Mouse (Mus musculus): ENCODE measurements around the gene Taar7e.
A peak's percentile ranks its signal among the peaks of the same experiment; 100 is the strongest.
"Not testable (repeated sequence)": the region's sequence is repeated elsewhere in the genome, so short reads cannot be mapped to it uniquely, and the experiment has no call there.

Taar7e gene

GRCm38 (mm10) chr10:24037314-24037713 is at the start of gene Taar7e:
Taar7e (plus strand) TSS chr10:24037614.
- no peak for DNase-seq (ENCODE audit: low read depth)

GRCm38 (mm10) chr10:23993381-23993780 is 44.0 kb upstream of the Taar7e start, which contains the start of gene Taar7a:
Taar7a (minus strand) TSS chr10:23993481.
- no peak for DNase-seq (ENCODE audit: low read depth)

DNA sequence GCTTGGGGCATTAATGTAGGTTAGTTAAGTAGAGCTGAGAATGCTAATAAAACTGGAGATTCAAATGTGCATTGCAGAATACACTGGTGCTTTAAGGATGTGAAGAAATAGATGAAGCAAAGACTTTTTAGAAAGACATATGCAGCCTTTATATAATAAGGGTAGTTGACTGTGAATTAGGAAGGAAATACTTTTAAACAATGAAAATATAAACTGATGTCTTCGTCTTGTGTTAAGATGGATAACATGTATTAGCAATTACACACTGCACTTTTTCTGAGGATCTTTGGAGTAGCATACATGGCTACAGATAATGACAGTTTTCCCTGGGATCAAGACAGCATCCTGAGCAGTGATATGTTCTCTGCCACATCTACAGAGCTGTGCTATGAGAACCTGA is 37.8 kb upstream of the Taar7e start, which contains the start of gene Taar7b:
Gene Taar7b (plus strand): TSS at position 301 of the 400 bp plus-strand sequence.
- DNase-seq (ENCODE audit: low read depth) = no peak

GRCm38 (mm10) chr10:24006442-24006841 is 31.0 kb upstream of the Taar7e start:
- DNase-seq (ENCODE audit: low read depth) = no peak

GRCm38 (mm10) chr10:24007034-24007433 is 30.4 kb upstream of the Taar7e start:
- peak; percentile 40 for DNase-seq (ENCODE audit: low read depth)

GRCm38 (mm10) chr10:24008143-24008542 is 29.3 kb upstream of the Taar7e start:
- DNase-seq (ENCODE audit: low read depth) = no peak

DNA sequence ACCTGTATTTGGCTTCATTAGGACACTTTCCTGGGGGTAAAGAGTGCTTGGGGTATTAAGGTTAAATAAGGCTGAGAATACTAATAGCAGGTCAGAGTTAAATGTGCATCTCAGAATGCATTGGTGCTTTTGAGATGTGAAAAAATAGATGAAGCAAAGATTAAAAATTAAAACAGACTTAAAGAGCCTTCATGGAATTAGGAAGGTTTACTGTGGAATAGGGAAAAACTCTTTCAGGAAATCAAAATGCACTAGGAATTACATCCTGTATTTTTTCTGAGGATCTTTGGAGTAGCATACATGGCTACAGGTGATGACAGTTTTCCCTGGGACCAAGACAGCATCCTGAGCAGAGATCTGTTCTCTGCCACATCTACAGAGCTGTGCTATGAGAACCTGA is 10.5 kb upstream of the Taar7e start, which contains the start of gene Taar7d:
Gene Taar7d (plus strand): TSS at position 301 of the 400 bp plus-strand sequence.
- DNase-seq (ENCODE audit: low read depth) = no peak

GRCm38 (mm10) chr10:24031347-24031746 is 6.1 kb upstream of the Taar7e start:
- no peak for DNase-seq (ENCODE audit: low read depth)

GRCm38 (mm10) chr10:24040120-24040869 is 2.9 kb downstream of the Taar7e start:
- peak; percentile 31 for DNase-seq (ENCODE audit: low read depth)

GRCm38 (mm10) chr10:24049210-24049609 is 11.8 kb downstream of the Taar7e start, which contains the start of gene Taar7f:
Taar7f (plus strand) TSS chr10:24049510.
- no peak for DNase-seq (ENCODE audit: low read depth)

DNA sequence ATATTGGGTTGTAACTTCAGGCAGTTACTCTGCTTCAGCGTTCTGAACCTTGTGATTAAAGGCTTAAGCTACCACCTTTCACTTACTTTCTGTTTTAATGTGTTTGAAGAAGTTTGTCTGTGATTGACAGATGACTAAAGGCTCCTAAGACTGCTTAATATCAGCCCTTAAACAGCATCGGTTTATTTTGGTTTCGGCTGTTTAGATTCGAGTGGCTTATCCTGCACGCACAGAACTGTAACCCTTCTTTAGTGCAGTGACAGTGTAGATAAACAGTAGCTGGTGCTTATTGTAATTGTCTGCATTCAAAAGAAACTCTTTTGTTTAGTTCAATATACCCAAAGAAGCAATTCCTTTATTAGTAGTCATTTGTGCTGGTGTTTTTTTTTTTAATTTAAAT is 14.6 kb downstream of the Taar7e start:
- DNase-seq (ENCODE audit: low read depth) = peak; percentile 28

DNA sequence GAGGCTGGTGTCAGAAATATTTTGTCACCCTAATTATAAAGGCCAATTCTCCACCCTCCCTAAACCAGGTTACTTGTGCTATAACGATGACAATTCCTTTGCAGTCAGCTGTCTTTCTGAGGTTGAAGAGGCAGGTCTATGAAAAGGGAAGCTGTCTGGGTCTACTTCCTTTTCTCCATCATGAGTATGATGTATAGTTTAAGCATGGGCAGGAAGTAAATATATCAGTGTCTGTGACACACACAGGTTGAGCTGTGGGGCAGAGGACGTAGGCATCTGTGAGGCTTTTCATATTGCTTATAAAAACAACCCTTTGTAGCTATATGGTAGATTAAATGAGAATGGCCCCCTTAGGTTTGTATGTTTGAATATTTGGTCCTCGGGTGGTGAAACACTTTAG is 21.6 kb downstream of the Taar7e start:
- no peak for DNase-seq (ENCODE audit: low read depth)

DNA sequence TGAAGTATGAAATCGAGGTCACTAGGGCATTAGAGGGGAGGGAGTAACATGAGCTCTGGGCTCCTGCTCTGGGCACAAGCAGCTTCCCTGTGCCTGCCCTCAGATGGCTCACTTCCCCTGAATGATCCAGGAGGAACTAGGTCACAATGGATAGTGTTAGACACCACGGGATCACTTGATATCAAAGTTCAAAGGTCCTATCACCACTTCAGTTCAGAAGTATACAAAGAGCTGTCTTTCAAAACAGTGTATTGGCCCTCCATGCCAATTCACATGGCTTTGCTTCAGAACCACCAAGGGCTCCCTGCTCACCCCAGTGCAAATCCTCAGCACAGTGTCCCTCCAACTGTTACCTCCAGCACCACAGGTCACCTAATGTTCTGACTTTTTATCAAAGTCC is 37.3 kb downstream of the Taar7e start:
- DNase-seq (ENCODE audit: low read depth) = not testable (repeated sequence)

DNA sequence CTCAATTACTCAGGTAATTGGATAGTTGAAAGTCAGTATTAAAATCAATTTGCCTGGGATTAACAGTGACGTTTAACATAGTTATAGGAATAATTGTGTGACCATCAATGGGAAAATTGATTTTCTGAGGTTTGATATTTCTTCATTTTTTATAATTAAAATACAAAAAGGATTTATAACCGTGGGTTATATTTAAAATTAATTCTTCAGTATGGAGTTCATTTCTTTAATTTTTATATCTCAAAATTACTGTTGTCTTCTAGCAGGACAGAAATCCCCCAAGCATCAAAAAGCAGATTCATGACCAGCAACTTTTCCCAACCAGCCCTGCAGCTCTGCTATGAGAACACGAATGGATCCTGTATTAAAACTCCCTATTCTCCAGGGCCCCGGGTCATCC is 38.8 kb downstream of the Taar7e start, which contains the start of gene Taar8a:
Gene Taar8a (plus strand): TSS at position 301 of the 400 bp plus-strand sequence.
- DNase-seq (ENCODE audit: low read depth) = not testable (repeated sequence)

- peak; percentile 39 for DNase-seq (ENCODE audit: low read depth)
Observed at GRCm38 (mm10) chr10:24080166-24080565, 42.8 kb downstream of the Taar7e start.

- DNase-seq (ENCODE audit: low read depth) = no peak
Observed at GRCm38 (mm10) chr10:24085936-24086335, 48.5 kb downstream of the Taar7e start.

GRCm38 (mm10) chr10:24086555-24086954 is 49.1 kb downstream of the Taar7e start:
- DNase-seq (ENCODE audit: low read depth) = no peak

- DNase-seq (ENCODE audit: low read depth) = no peak
Observed at GRCm38 (mm10) chr10:24087168-24087567, 49.8 kb downstream of the Taar7e start.
